In genomic region chr3:115673663-115674157, GRCm38 (mm10) we compare ENCODE assay signal across 11 mouse cellular contexts. TPM values are rescaled to one million over a fixed set of nuclear protein-coding genes. Genes with fewer than 3 reads are reported as not detected.
DNase-seq lines count a peak whose midpoint lies in the region; ATAC-seq and TF ChIP-seq lines count a peak whose summit lies in the region.
"Had no signal": no experiment of that assay in that cellular context is flagged by ENCODE, and none has a peak within 500 bp of the region (broad histone marks: within the 10 kb centered on the region; RNA-seq: fewer than 3 reads in every experiment).

No protein-coding gene starts in this region.

- no peaks in the 10 kb centered on the region for H3K4me1 ChIP-seq in neural tube, embryonic 15.5 days
- peaks cover 10% of the 10 kb centered on the region for H3K4me1 ChIP-seq in heart, embryonic 15.5 days (replicated peaks)
- H3K4me1 ChIP-seq in lung, postnatal 0 days (ENCODE audit: insufficient read depth, low read depth, low read length) = 0 out of 2 replicates have a peak, but pooled peaks cover 3% of the 10 kb centered on the region
- peaks cover 7% of the 10 kb centered on the region; the same call in 1 of the 2 replicates for H3K4me1 ChIP-seq in forebrain, embryonic 10.5 days
- H3K4me1 ChIP-seq: neural tube, embryonic 13.5 days had no signal

- peak; percentile 77 for TF ChIP-seq EP300 in lung, postnatal 0 days (IDR thresholded peaks at IDR 0.05)

- no peaks in the 10 kb centered on the region for H3K36me3 ChIP-seq in neural tube, embryonic 15.5 days
- H3K36me3 ChIP-seq in heart, embryonic 15.5 days = no peaks in the 10 kb centered on the region
- H3K36me3 ChIP-seq in lung, postnatal 0 days (ENCODE audit: insufficient read depth, low read length) = no peaks in the 10 kb centered on the region
- H3K36me3 ChIP-seq in forebrain, embryonic 10.5 days (replicated peaks) = no peaks in the 10 kb centered on the region
- H3K36me3 ChIP-seq: neural tube, embryonic 13.5 days had no signal

- no peak for TF ChIP-seq CTCF in lung, postnatal 0 days (IDR thresholded peaks at IDR 0.05)

- no peak overlapping the region for H3K4me3 ChIP-seq in neural tube, embryonic 15.5 days (replicated peaks)
- no peak overlapping the region for H3K4me3 ChIP-seq in heart, embryonic 15.5 days
- H3K4me3 ChIP-seq in lung, postnatal 0 days (ENCODE audit: low read depth, low read length) = no peak overlapping the region
- H3K4me3 ChIP-seq in forebrain, embryonic 10.5 days = no peak overlapping the region
- H3K4me3 ChIP-seq: neural tube, embryonic 13.5 days had no signal

- no peaks in the 10 kb centered on the region for H3K9me3 ChIP-seq in neural tube, embryonic 15.5 days (replicated peaks)
- H3K9me3 ChIP-seq in heart, embryonic 15.5 days (replicated peaks) = no peaks in the 10 kb centered on the region
- no peaks in the 10 kb centered on the region for H3K9me3 ChIP-seq in lung, postnatal 0 days (ENCODE audit: low read length)
- H3K9me3 ChIP-seq in forebrain, embryonic 10.5 days = no peaks in the 10 kb centered on the region
- H3K9me3 ChIP-seq: neural tube, embryonic 13.5 days had no signal

- H3K9ac ChIP-seq in neural tube, embryonic 15.5 days (replicated peaks) = no peak overlapping the region
- no peak overlapping the region; the same call in 1 of the 2 replicates for H3K9ac ChIP-seq in heart, embryonic 15.5 days
- no peak overlapping the region for H3K9ac ChIP-seq in lung, postnatal 0 days (replicated peaks; ENCODE audit: low read depth)
- H3K9ac ChIP-seq: neural tube, embryonic 13.5 days had no signal

- H3K27me3 ChIP-seq in neural tube, embryonic 15.5 days (replicated peaks) = no peaks in the 10 kb centered on the region
- no peaks in the 10 kb centered on the region for H3K27me3 ChIP-seq in heart, embryonic 15.5 days
- no peaks in the 10 kb centered on the region for H3K27me3 ChIP-seq in lung, postnatal 0 days (replicated peaks; ENCODE audit: insufficient read depth, low read length)
- no peaks in the 10 kb centered on the region for H3K27me3 ChIP-seq in forebrain, embryonic 10.5 days (ENCODE audit: poor library complexity, severe bottlenecking)
- H3K27me3 ChIP-seq: neural tube, embryonic 13.5 days had no signal

- ATAC-seq in neural tube, embryonic 15.5 days (ENCODE audit: low FRiP score) = no peak
- no peak for ATAC-seq in heart, embryonic 15.5 days (replicated peaks; ENCODE audit: insufficient number of reproducible peaks, insufficient read depth, low FRiP score, low read depth)
- ATAC-seq in lung, postnatal 0 days = peak; percentile 81
- no peak for ATAC-seq in erythroblast, adult 5-6 weeks (replicated peaks; ENCODE audit: low FRiP score, poor library complexity, severe bottlenecking)

- 0 out of 2 replicates have a peak overlapping the region, but pooled peaks have one; percentile 0 for H3K4me2 ChIP-seq in neural tube, embryonic 15.5 days
- peak overlapping the region; percentile 38 for H3K4me2 ChIP-seq in heart, embryonic 15.5 days
- no peak overlapping the region for H3K4me2 ChIP-seq in lung, postnatal 0 days (replicated peaks; ENCODE audit: low read depth, low read length)
- H3K4me2 ChIP-seq: neural tube, embryonic 13.5 days had no signal

- DNase-seq in neural tube, embryonic 10.5 days (ENCODE audit: extremely low spot score, low spot score) = no peak
- DNase-seq in lung, postnatal 0 days (ENCODE audit: low spot score) = peak; percentile 57
- peak; percentile 43 for DNase-seq in thymus, postnatal 25 days
- no peak for DNase-seq in embryo, embryonic 10.5 days (ENCODE audit: low spot score)
- DNase-seq in forebrain, embryonic 10.5 days (ENCODE audit: extremely low spot score, low spot score) = no peak
- DNase-seq: cerebellum, postnatal 14 days; gastrocnemius, postnatal 25 days had no signal

- no peak overlapping the region for H3K27ac ChIP-seq in neural tube, embryonic 15.5 days (replicated peaks)
- H3K27ac ChIP-seq in heart, embryonic 15.5 days = 0 out of 2 replicates have a peak overlapping the region, but pooled peaks have one; percentile 9
- H3K27ac ChIP-seq in lung, postnatal 0 days (ENCODE audit: low read length) = peak overlapping the region; percentile 33; the same call in 1 of the 2 replicates
- H3K27ac ChIP-seq in forebrain, embryonic 10.5 days = no peak overlapping the region
- H3K27ac ChIP-seq: neural tube, embryonic 13.5 days had no signal

- 62% methylated on average over 13 of the region's 13 CpGs for WGBS in neural tube, embryonic 15.5 days
- WGBS in heart, embryonic 15.5 days = 39% methylated on average over 13 of the region's 13 CpGs
- WGBS in lung, postnatal 0 days = 23% methylated on average over 13 of the region's 13 CpGs
- WGBS in forebrain, embryonic 10.5 days = 76% methylated on average over 13 of the region's 13 CpGs

RNA-seq across cellular contexts. Expression of gene S1pr1, which starts 41.2 kb away (rescaled TPM):
- polyA plus RNA-seq in neural tube, embryonic 15.5 days (2015; fragmentation: Nextera tagmentation; extraction: Ambion mirVana) = 30.5 TPM in 2 replicates
- polyA plus RNA-seq in heart, embryonic 15.5 days (2015; fragmentation: Nextera tagmentation; extraction: Ambion mirVana) = 75.5 and 85.4 TPM in 2 replicates
- 93.0 and 100 TPM in 2 replicates for polyA plus RNA-seq in lung, postnatal 0 days (2015; fragmentation: Nextera tagmentation; extraction: Ambion mirVana)
- total RNA-seq in erythroblast, adult 5-6 weeks (2015; ENCODE audit: low replicate concordance) = 0.63 and 0.96 TPM in 2 replicates
- 0.42 and 1.6 TPM in 2 replicates for total RNA-seq in erythroblast, adult 5-6 weeks (2017; ENCODE audit: low replicate concordance)
- 25.4 and 27.2 TPM in 2 replicates for polyA plus RNA-seq in forebrain, embryonic 10.5 days (2016; fragmentation: Nextera tagmentation; extraction: Ambion mirVana)

Comparison
In these comparisons a context has a peak if more than half of its experiments do, and no peak if none do; other contexts are left out.
1. H3K27ac ChIP-seq: peak in heart, embryonic 15.5 days (single experiment) and lung, postnatal 0 days (single experiment); none in neural tube, embryonic 15.5 days (single experiment) and forebrain, embryonic 10.5 days (single experiment).
2. DNase-seq: peak in lung, postnatal 0 days (single experiment) and thymus, postnatal 25 days (single experiment); none in neural tube, embryonic 10.5 days (single experiment), embryo, embryonic 10.5 days (single experiment) and forebrain, embryonic 10.5 days (single experiment).